Mouse (Mus musculus) MEL (cell line): Measurements from ENCODE around the gene Tmem179. TPM values are rescaled to one million over a fixed set of nuclear protein-coding genes. Genes with fewer than 3 reads are reported as not detected.
A peak's percentile ranks its signal among the peaks of the same experiment; 100 is the strongest.

Experiments
- DNase-seq: peaks from one replicate; pipeline ENCODE4 v3.0.0; 2011; ENCODE audit warnings: low read depth, low spot score
- H3K27ac ChIP-seq: 2 replicates; pipeline ENCODE4 v1.5.1; 2012; ENCODE audit warnings: low read depth, mild to moderate bottlenecking, control low read depth, low read length, moderate library complexity; ENCODE audit not compliant: control insufficient read depth
- H3K27me3 ChIP-seq, 2 experiments: fragments of 150-350 bp in 1 of 2; sonication (generic) in 1 of 2; 2 replicates each; pipeline ENCODE4 v1.6.1; 2012; ENCODE audit warnings: low read length in 2 of 2, mild to moderate bottlenecking in 2 of 2, improper control_type of control experiment in 1 of 2, moderate library complexity in 1 of 2; ENCODE audit not compliant: insufficient read depth in 2 of 2, control insufficient read depth in 1 of 2
- H3K36me3 ChIP-seq, 2 experiments: 2 replicates each; pipeline ENCODE4 v1.6.1; 2012 to 2014; ENCODE audit warnings: low read length in 2 of 2, improper control_type of control experiment in 1 of 2, inconsistent platforms in 1 of 2, mild to moderate bottlenecking in 1 of 2; ENCODE audit not compliant: insufficient read depth in 2 of 2, control insufficient read depth in 1 of 2
- H3K4me1 ChIP-seq, 2 experiments: fragments of 150-350 bp in 1 of 2; sonication (generic) in 1 of 2; 2 replicates each; pipeline ENCODE4 v1.6.1; 2012; ENCODE audit warnings: low read length in 2 of 2, improper control_type of control experiment in 1 of 2, mild to moderate bottlenecking in 1 of 2; ENCODE audit not compliant: insufficient read depth in 2 of 2, control insufficient read depth in 1 of 2
- H3K4me3 ChIP-seq, 2 experiments: fragments of 150-350 bp in 1 of 2; sonication (generic) in 1 of 2; 2 replicates each; pipeline ENCODE4 v1.5.1; 2012; ENCODE audit warnings: low read depth in 2 of 2, low read length in 2 of 2, mild to moderate bottlenecking in 2 of 2, moderate library complexity in 2 of 2, control low read depth in 1 of 2, improper control_type of control experiment in 1 of 2; ENCODE audit not compliant: control insufficient read depth in 1 of 2, insufficient read depth in 1 of 2
- H3K79me2 ChIP-seq: 2 replicates; pipeline ENCODE4 v1.6.1; 2012; ENCODE audit warnings: mild to moderate bottlenecking, low read length, moderate library complexity; ENCODE audit not compliant: control insufficient read depth, poor library complexity, insufficient read depth
- H3K9ac ChIP-seq: 2 replicates; pipeline ENCODE4 v1.6.1; 2012; ENCODE audit warnings: low read depth, mild to moderate bottlenecking, control low read depth, low read length, moderate library complexity; ENCODE audit not compliant: control insufficient read depth, poor library complexity, severe bottlenecking
- H3K9me3 ChIP-seq: fragments of 150-350 bp; sonication (generic); replicated peaks from 2 replicates; pipeline ENCODE4 v1.6.1; 2012; ENCODE audit warnings: mild to moderate bottlenecking, low read length, improper control_type of control experiment, moderate library complexity; ENCODE audit not compliant: insufficient read depth
- E2F4 ChIP-seq: IDR thresholded peaks from 2 replicates; pipeline ENCODE4 v1.6.1; 2011; ENCODE audit warnings: low read depth, low read length, improper control_type of control experiment, borderline replicate concordance
- GABPA ChIP-seq: IDR thresholded peaks from 2 replicates; pipeline ENCODE4 v1.6.1; 2012; ENCODE audit warnings: low read depth, mild to moderate bottlenecking, inconsistent platforms, low read length, improper control_type of control experiment, moderate library complexity
- GATA1 ChIP-seq: IDR thresholded peaks from 2 replicates; pipeline ENCODE4 v1.6.1; 2011; ENCODE audit warnings: low read depth, low read length, improper control_type of control experiment
- JUND ChIP-seq: IDR thresholded peaks from 2 replicates; pipeline ENCODE4 v1.6.1; 2011; ENCODE audit warnings: low read depth, mild to moderate bottlenecking, improper control_type of control experiment, low read length
- KAT2A ChIP-seq: conservative IDR thresholded peaks from 2 replicates; pipeline ENCODE4 v1.6.1; 2012; ENCODE audit warnings: low read depth, low read length, improper control_type of control experiment, inconsistent platforms
- MAX ChIP-seq: IDR thresholded peaks from 2 replicates; pipeline ENCODE4 v1.6.1; 2011; ENCODE audit warnings: low read length, improper control_type of control experiment
- MAZ ChIP-seq: IDR thresholded peaks from 2 replicates; pipeline ENCODE4 v1.6.1; 2012; ENCODE audit warnings: low read depth, mild to moderate bottlenecking, inconsistent platforms, low read length, improper control_type of control experiment
- MEF2A ChIP-seq: IDR thresholded peaks from 2 replicates; pipeline ENCODE4 v1.6.1; 2014; ENCODE audit warnings: low read depth, mild to moderate bottlenecking, inconsistent platforms, low read length, improper control_type of control experiment; ENCODE audit not compliant: poor library complexity, insufficient replicate concordance, severe bottlenecking; ENCODE audit errors: extremely low read depth
- POLR2AphosphoS5 ChIP-seq: IDR thresholded peaks from 2 replicates; pipeline ENCODE4 v1.6.1; 2012; ENCODE audit warnings: low read depth, borderline replicate concordance, mild to moderate bottlenecking, inconsistent platforms, low read length, moderate library complexity, mixed read lengths
- RAD21 ChIP-seq: IDR thresholded peaks from 2 replicates; pipeline ENCODE4 v1.6.1; 2011; ENCODE audit warnings: mild to moderate bottlenecking, low read depth, low read length, improper control_type of control experiment
- SIN3A ChIP-seq: IDR thresholded peaks from 2 replicates; pipeline ENCODE4 v1.6.1; 2012; ENCODE audit warnings: low read length, improper control_type of control experiment, inconsistent platforms
- USF1 ChIP-seq: IDR thresholded peaks from 2 replicates; pipeline ENCODE4 v1.6.1; 2014; ENCODE audit warnings: low read depth, mild to moderate bottlenecking, inconsistent platforms, low read length, improper control_type of control experiment, moderate library complexity
- USF2 ChIP-seq, 2 experiments: IDR thresholded peaks; 2 replicates each; pipeline ENCODE4 v1.6.1; 2011 to 2012; ENCODE audit warnings: improper control_type of control experiment in 2 of 2, low read length in 2 of 2, borderline replicate concordance in 1 of 2, inconsistent platforms in 1 of 2, low read depth in 1 of 2, mild to moderate bottlenecking in 1 of 2; ENCODE audit not compliant: insufficient read depth in 1 of 2
- ZKSCAN1 ChIP-seq: IDR thresholded peaks from 2 replicates; pipeline ENCODE4 v1.6.1; 2012; ENCODE audit warnings: low read depth, mild to moderate bottlenecking, inconsistent platforms, low read length, improper control_type of control experiment, moderate library complexity
- ZNF384 ChIP-seq: IDR thresholded peaks from 2 replicates; pipeline ENCODE4 v1.6.1; 2012; ENCODE audit warnings: low read depth, mild to moderate bottlenecking, inconsistent platforms, low read length, improper control_type of control experiment
- polyA plus RNA-seq, 2 experiments: library from polyadenylated mRNA; stranded (reverse) in 1 of 2; unstranded in 1 of 2; fragments of >175 nt in 1 of 2; fragments of >200 nt in 1 of 2; gene quantifications; 2 replicates each; pipeline versions ENCODE4 v1.2.1 to v1.2.4; 2012; ENCODE audit warnings: low replicate concordance in 2 of 2, low read depth in 1 of 2; ENCODE audit not compliant: insufficient read length in 2 of 2, insufficient read depth in 1 of 2, missing spikeins in 1 of 2
- total RNA-seq: library from RNA; depleted of rRNA; stranded (reverse); fragments of 300-350 nt; gene quantifications from 2 replicates; pipeline ENCODE4 v1.2.3, GENCODE M21; 2012

Tmem179 gene
- total and polyA plus RNA-seq, 3 experiments: 0.08 to 0.10 TPM; not detected in 1

GRCm38 (mm10) chr12:112556531-112557060 lies 40.0 kb upstream of the Tmem179 start:
- no peak for DNase-seq
- H3K4me3 ChIP-seq: no peak overlapping the region
- no peak overlapping the region for H3K9ac ChIP-seq
- no peaks in the 10 kb centered on the region for H3K4me1 ChIP-seq
- TF ChIP-seq POLR2AphosphoS5: no peak
- no peak for TF ChIP-seq ZKSCAN1
- peak; percentile 41; the same call in 1 of the 2 replicates for TF ChIP-seq MAX
- no peak for TF ChIP-seq ZNF384
- no peak for TF ChIP-seq E2F4
- H3K79me2 ChIP-seq: no peaks in the 10 kb centered on the region
- no peaks in the 10 kb centered on the region for H3K9me3 ChIP-seq
- H3K36me3 ChIP-seq: no peaks in the 10 kb centered on the region
- H3K27me3 ChIP-seq: peaks cover 0 to 7% of the 10 kb centered on the region in 2 experiments; a peak in 1 of 4 replicates
- H3K27ac ChIP-seq: no peak overlapping the region

- Histone ChIP-seq H3K27ac (no peak overlapping the region), H3K79me2 (no peaks in the 10 kb centered on the region), H3K4me3 (no peak overlapping the region), H3K4me1 (no peaks in the 10 kb centered on the region), H3K27me3 (peaks cover 0 to 4% of the 10 kb centered on the region in 2 experiments; a peak in 1 of 4 replicates), H3K9me3 (no peaks in the 10 kb centered on the region), H3K36me3 (no peaks in the 10 kb centered on the region)
- DNase-seq: no peak
- no peak for TF ChIP-seq USF2 (IDR thresholded peaks at IDR 0.05; ENCODE audit: borderline replicate concordance in 1 of 2, insufficient read depth in 1 of 2, low read depth in 1 of 2, low read length in 2 of 2)
- TF ChIP-seq JUND: no peak
- no peak for TF ChIP-seq ZNF384
- TF ChIP-seq RAD21: no peak
- no peak for TF ChIP-seq GATA1
- no peak for TF ChIP-seq USF1
- TF ChIP-seq GABPA: no peak
- no peak for TF ChIP-seq MEF2A
- no peak for TF ChIP-seq MAZ
- no peak for TF ChIP-seq KAT2A
- no peak for TF ChIP-seq SIN3A
- TF ChIP-seq, all 39 proteins: peak for 0
- H3K9ac ChIP-seq: no peak overlapping the region
Observed at GRCm38 (mm10) chr12:112554900-112555299, 38.4 kb upstream of the Tmem179 start.
